Mouse (Mus musculus): ENCODE measurements around the gene Arnt. TPM values are rescaled to one million over a fixed set of nuclear protein-coding genes. Genes with fewer than 3 reads are reported as not detected.

Arnt gene
- total RNA-seq (2023): 10 to 100 TPM; 77.1 to 83.2 TPM

GRCm38 (mm10) chr3:95434136-95434982, at the start of gene Arnt:
TSS of gene Arnt (plus strand) at chr3:95434388.

GRCm38 (mm10) chr3:95402741-95403140, 31.4 kb upstream of the Arnt start, which contains the start of gene 4930558C23Rik:
TSS of gene 4930558C23Rik (minus strand) at chr3:95402841.

GRCm38 (mm10) chr3:95499024-95499423, 64.8 kb downstream of the Arnt start, which contains the start of gene Ctsk:
TSS of gene Ctsk (plus strand) at chr3:95499256.

GRCm38 (mm10) chr3:95526622-95527211, 92.5 kb downstream of the Arnt start, which contains the start of gene Ctss:
TSS of gene Ctss (plus strand) at chr3:95526786.

Other genes starting within 250 kb of the Arnt start
- gene Gabpb2, start 216.5 kb upstream of the Arnt start, total RNA-seq (2023): 10 to 100 TPM; 42.6 to 48.5 TPM
- gene Cdc42se1, start 205.7 kb upstream of the Arnt start, total RNA-seq (2023): 100 to 1,000 TPM; 244 to 259 TPM
- 1 to 10 TPM; 5.6 to 5.7 TPM for gene Mllt11, start 202.2 kb upstream of the Arnt start, total RNA-seq (2023)
- gene Gm128, start 192.8 kb upstream of the Arnt start, total RNA-seq (2023): under 1 TPM in 1 of 2 experiments, not detected in 1; 0.43 TPM
- gene Bnipl, start 183.2 kb upstream of the Arnt start, total RNA-seq (2023): not detected
- gene Mindy1, start 153.0 kb upstream of the Arnt start, total RNA-seq (2023): 10 to 100 TPM; 37.3 to 42.4 TPM
- gene Prune1, start 152.3 kb upstream of the Arnt start, total RNA-seq (2023): 10 to 100 TPM in 1 of 2 experiments, 1 to 10 TPM in 1; 9.9 to 10.5 TPM
- gene Anxa9, start 127.2 kb upstream of the Arnt start, total RNA-seq (2023): 1 to 10 TPM; 2.5 to 3.0 TPM
- 100 to 1,000 TPM; 131 to 142 TPM for gene Cers2, start 119.6 kb upstream of the Arnt start, total RNA-seq (2023)
- 10 to 100 TPM; 25.5 to 30.8 TPM for gene Setdb1, start 77.2 kb upstream of the Arnt start, total RNA-seq (2023)
- not detected for gene 4930558C23Rik, start 31.5 kb upstream of the Arnt start, total RNA-seq (2023)
- 1 to 10 TPM; 1.5 to 1.8 TPM for gene Ctsk, start 64.9 kb downstream of the Arnt start, total RNA-seq (2023)
- 1,000 to 10,000 TPM; 1,732 to 1,842 TPM for gene Ctss, start 92.4 kb downstream of the Arnt start, total RNA-seq (2023)
- gene Hormad1, start 125.3 kb downstream of the Arnt start, total RNA-seq (2023): not detected
- gene Golph3l, start 154.5 kb downstream of the Arnt start, total RNA-seq (2023): 10 to 100 TPM; 37.5 to 42.9 TPM
- 100 to 1,000 TPM; 106 to 108 TPM for gene Ensa, start 190.6 kb downstream of the Arnt start, total RNA-seq (2023)
- 100 to 1,000 TPM; 751 to 777 TPM for gene Mcl1, start 224.4 kb downstream of the Arnt start, total RNA-seq (2023)

Measured in monocyte, adult 59 days (primary cell).